Comparison of ENCODE assay signal across 8 mouse cellular contexts in the genomic region with DNA sequence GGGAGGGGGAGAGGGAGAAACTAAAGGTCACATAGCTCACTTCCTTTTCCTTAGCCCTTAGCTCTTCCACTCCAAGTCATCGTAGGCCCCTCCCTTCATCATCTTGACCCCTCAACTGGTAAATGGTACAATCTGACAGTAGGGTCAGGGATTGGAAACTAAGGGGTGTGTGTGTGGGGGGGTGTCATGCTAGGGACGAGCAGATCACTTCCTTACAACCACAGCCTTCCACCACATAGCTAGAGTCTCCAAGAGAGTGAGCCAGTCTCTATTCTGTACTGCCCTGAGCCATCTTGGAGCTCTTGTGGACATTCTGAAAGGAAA. TPM values are rescaled to one million over a fixed set of nuclear protein-coding genes. Genes with fewer than 3 reads are reported as not detected.
DNase-seq lines count a peak whose midpoint lies in the region; ATAC-seq and TF ChIP-seq lines count a peak whose summit lies in the region.

No protein-coding gene starts in this region.

- H3K4me3 ChIP-seq in kidney, embryonic 14.5 days (ENCODE audit: low read length): peak overlapping the region; percentile 38
- H3K4me3 ChIP-seq in cortical plate, adult 2 months (ENCODE audit: insufficient read depth, low read length): 0 out of 2 replicates have a peak overlapping the region, but pooled peaks have one; percentile 33
- peak overlapping the region; percentile 47 for H3K4me3 ChIP-seq in intestine, embryonic 14.5 days (ENCODE audit: low read depth, low read length)
- no peak overlapping the region for H3K4me3 ChIP-seq in midbrain, embryonic 16.5 days (ENCODE audit: low read depth, low read length)
- H3K4me3 ChIP-seq in cerebellum, adult 2 months (replicated peaks; ENCODE audit: insufficient read depth, low read depth, low read length): no peak overlapping the region

- H3K27me3 ChIP-seq in kidney, embryonic 14.5 days (ENCODE audit: control insufficient read depth, insufficient read depth, low read length): no peaks in the 10 kb centered on the region
- H3K27me3 ChIP-seq in intestine, embryonic 14.5 days (replicated peaks; ENCODE audit: control insufficient read depth, insufficient read depth, low read length): no peaks in the 10 kb centered on the region
- H3K27me3 ChIP-seq in midbrain, embryonic 16.5 days (ENCODE audit: control insufficient read depth, insufficient read depth, low read depth, low read length): no peaks in the 10 kb centered on the region
- H3K27me3 ChIP-seq in cerebellum, adult 2 months (ENCODE audit: control insufficient read depth, insufficient read depth, low read length): no peaks in the 10 kb centered on the region

- peaks cover 41% of the 10 kb centered on the region for H3K4me1 ChIP-seq in kidney, embryonic 14.5 days (ENCODE audit: control insufficient read depth, insufficient read depth, low read length)
- H3K4me1 ChIP-seq in cortical plate, adult 2 months (ENCODE audit: control insufficient read depth, insufficient read depth, low read length): peaks cover 2% of the 10 kb centered on the region; the same call in 1 of the 2 replicates
- H3K4me1 ChIP-seq in intestine, embryonic 14.5 days (replicated peaks; ENCODE audit: control insufficient read depth, insufficient read depth, low read length): peaks cover 46% of the 10 kb centered on the region
- peaks cover 12% of the 10 kb centered on the region for H3K4me1 ChIP-seq in midbrain, embryonic 16.5 days (ENCODE audit: control insufficient read depth, insufficient read depth, low read length)
- peaks cover 9% of the 10 kb centered on the region; the same call in 1 of the 2 replicates for H3K4me1 ChIP-seq in cerebellum, adult 2 months (ENCODE audit: control insufficient read depth, insufficient read depth, low read length)

- TF ChIP-seq POLR2A in cortical plate, adult 2 months (IDR thresholded peaks at IDR 0.05; ENCODE audit: extremely low read depth, insufficient read depth, low read length): no peak
- TF ChIP-seq POLR2A in cerebellum, adult 2 months (IDR thresholded peaks at IDR 0.05; ENCODE audit: borderline replicate concordance, insufficient read depth, low read length): no peak

- H3K4me2 ChIP-seq in kidney, embryonic 14.5 days (replicated peaks; ENCODE audit: low read depth, low read length): peak overlapping the region; percentile 49
- H3K4me2 ChIP-seq in intestine, embryonic 14.5 days (ENCODE audit: low read length): peak overlapping the region; percentile 68
- peak overlapping the region; percentile 74 for H3K4me2 ChIP-seq in midbrain, embryonic 16.5 days (ENCODE audit: low read length)

- no peak for TF ChIP-seq CTCF in cortical plate, adult 2 months (IDR thresholded peaks at IDR 0.05; ENCODE audit: extremely low read depth, insufficient read depth, low read length)
- no peak for TF ChIP-seq CTCF in cerebellum, adult 2 months (IDR thresholded peaks at IDR 0.05; ENCODE audit: borderline replicate concordance, insufficient read depth, low read depth, low read length)

- intact Hi-C loops in left cerebral cortex, postnatal 10 days (cut with DNase I): no loop called here

- DNase-seq in kidney, postnatal 25 days: no peak
- peak; percentile 63 for DNase-seq in intestine, embryonic 14.5 days (ENCODE audit: low spot score)
- no peak for DNase-seq in frontal cortex, postnatal 36 days (ENCODE audit: low spot score in 2 of 2)
- no peak for DNase-seq in left cerebral cortex, postnatal 10 days (ENCODE audit: extremely low spot score in 1 of 2, low spot score in 2 of 2)
- no peak for DNase-seq in cerebellum, adult 2 months

- no peak overlapping the region for H3K9ac ChIP-seq in kidney, embryonic 14.5 days (ENCODE audit: low read depth, low read length)
- no peak overlapping the region for H3K9ac ChIP-seq in intestine, embryonic 14.5 days (ENCODE audit: low read length)
- H3K9ac ChIP-seq in midbrain, embryonic 16.5 days (ENCODE audit: low read depth, low read length): peak overlapping the region; percentile 72; the same call in 1 of the 2 replicates

- H3K9me3 ChIP-seq in kidney, embryonic 14.5 days (ENCODE audit: control insufficient read depth, low read length): no peaks in the 10 kb centered on the region
- H3K9me3 ChIP-seq in intestine, embryonic 14.5 days (ENCODE audit: control insufficient read depth, low read length): no peaks in the 10 kb centered on the region
- H3K9me3 ChIP-seq in midbrain, embryonic 16.5 days (replicated peaks; ENCODE audit: control insufficient read depth, low read length, poor library complexity, severe bottlenecking): no peaks in the 10 kb centered on the region

- WGBS in kidney, embryonic 14.5 days: 0% methylated on average over 2 of the region's 2 CpGs
- 4% methylated on average over 2 of the region's 2 CpGs for WGBS in intestine, embryonic 14.5 days
- 3% methylated on average over 2 of the region's 2 CpGs for WGBS in midbrain, embryonic 16.5 days
- 28% methylated on average over 2 of the region's 2 CpGs for WGBS in cerebellum, adult 2 months

- no peak for ATAC-seq in kidney, embryonic 14.5 days (ENCODE audit: low FRiP score, low TSS enrichment)
- ATAC-seq in intestine, embryonic 14.5 days (replicated peaks; ENCODE audit: low FRiP score, low TSS enrichment, low read depth): no peak
- no peak for ATAC-seq in midbrain, embryonic 16.5 days

- peak overlapping the region; percentile 98 for H3K27ac ChIP-seq in kidney, embryonic 14.5 days (ENCODE audit: low read depth, low read length)
- H3K27ac ChIP-seq in cortical plate, adult 2 months (ENCODE audit: insufficient read depth, low read length): no peak overlapping the region
- peak overlapping the region; percentile 92 for H3K27ac ChIP-seq in intestine, embryonic 14.5 days (ENCODE audit: low read depth)
- H3K27ac ChIP-seq in midbrain, embryonic 16.5 days (ENCODE audit: low read length): no peak overlapping the region
- no peak overlapping the region for H3K27ac ChIP-seq in cerebellum, adult 2 months (ENCODE audit: insufficient read depth, low read length)

- H3K36me3 ChIP-seq in kidney, embryonic 14.5 days (ENCODE audit: control insufficient read depth, insufficient read depth, low read length): no peaks in the 10 kb centered on the region
- no peaks in the 10 kb centered on the region for H3K36me3 ChIP-seq in intestine, embryonic 14.5 days (ENCODE audit: control insufficient read depth, insufficient read depth, low read length)
- H3K36me3 ChIP-seq in midbrain, embryonic 16.5 days (ENCODE audit: control insufficient read depth, insufficient read depth, low read length): no peaks in the 10 kb centered on the region

RNA-seq across cellular contexts. Expression of a gene that starts 5.7 kb away (rescaled TPM):
- 1.7 and 2.6 TPM in 2 replicates for polyA plus RNA-seq in kidney, embryonic 14.5 days (2014; fragmentation: Nextera tagmentation; extraction: Ambion mirVana)
- polyA plus RNA-seq in cortical plate, adult 2 months (2012; rRNA removed): 0.92 and 1.5 TPM in 2 replicates
- polyA plus RNA-seq in intestine, embryonic 14.5 days (2014; fragmentation: Nextera tagmentation; extraction: Ambion mirVana): 1.3 and 2.3 TPM in 2 replicates
- polyA plus RNA-seq in midbrain, embryonic 16.5 days (2015; fragmentation: Nextera tagmentation; extraction: Ambion mirVana): 1.4 and 2.1 TPM in 2 replicates
- not detected for total RNA-seq in left cerebral cortex, postnatal 10 days (2021)
- 0.34 and 0.76 TPM in 2 replicates for polyA plus RNA-seq in cerebellum, adult 2 months (2012; rRNA removed)

RNA-seq across cellular contexts. Expression of a gene that starts 21.6 kb away (rescaled TPM):
- 36.1 and 37.0 TPM in 2 replicates for polyA plus RNA-seq in kidney, embryonic 14.5 days (2014; fragmentation: Nextera tagmentation; extraction: Ambion mirVana)
- 0.55 and 1.1 TPM in 2 replicates for polyA plus RNA-seq in cortical plate, adult 2 months (2012; rRNA removed)
- 17.6 and 18.7 TPM in 2 replicates for polyA plus RNA-seq in intestine, embryonic 14.5 days (2014; fragmentation: Nextera tagmentation; extraction: Ambion mirVana)
- polyA plus RNA-seq in midbrain, embryonic 16.5 days (2015; fragmentation: Nextera tagmentation; extraction: Ambion mirVana): 4.4 and 5.7 TPM in 2 replicates
- 1 to 10 TPM; 1.1 TPM for total RNA-seq in left cerebral cortex, postnatal 10 days (2021)
- 1.5 and 3.6 TPM in 2 replicates for polyA plus RNA-seq in cerebellum, adult 2 months (2012; rRNA removed)

Comparison
In these comparisons a context has a peak if more than half of its experiments do, and no peak if none do; other contexts are left out.
1. H3K27ac ChIP-seq: peak in kidney, embryonic 14.5 days (single experiment) and intestine, embryonic 14.5 days (single experiment); none in cortical plate, adult 2 months (single experiment), midbrain, embryonic 16.5 days (single experiment) and cerebellum, adult 2 months (single experiment).
2. H3K4me3 ChIP-seq: peak in kidney, embryonic 14.5 days (single experiment), cortical plate, adult 2 months (single experiment) and intestine, embryonic 14.5 days (single experiment); none in midbrain, embryonic 16.5 days (single experiment) and cerebellum, adult 2 months (single experiment).
3. Peak in every context shown above with its lines, with median percentiles within 50 percentile points of each other: H3K4me2 ChIP-seq.